Comparison of ENCODE assay signal across 8 mouse cellular contexts in genomic region chr2:168990061-168990753, GRCm38 (mm10). TPM values are rescaled to one million over a fixed set of nuclear protein-coding genes. Genes with fewer than 3 reads are reported as not detected.
DNase-seq lines count a peak whose midpoint lies in the region; ATAC-seq and TF ChIP-seq lines count a peak whose summit lies in the region.

No protein-coding gene starts in this region.

- no peak overlapping the region for H3K27ac ChIP-seq in layer of hippocampus, adult 2 months
- 0 out of 2 replicates have a peak overlapping the region, but pooled peaks have one; percentile 2 for H3K27ac ChIP-seq in forebrain, embryonic 13.5 days
- peak overlapping the region; percentile 47 for H3K27ac ChIP-seq in midbrain, embryonic 15.5 days

- peaks cover 5% of the 10 kb centered on the region for H3K4me1 ChIP-seq in forebrain, embryonic 13.5 days
- H3K4me1 ChIP-seq in midbrain, embryonic 15.5 days = peaks cover 10% of the 10 kb centered on the region

- no peaks in the 10 kb centered on the region for H3K36me3 ChIP-seq in forebrain, embryonic 13.5 days (ENCODE audit: poor library complexity, severe bottlenecking)
- H3K36me3 ChIP-seq in midbrain, embryonic 15.5 days (replicated peaks) = no peaks in the 10 kb centered on the region

- H3K9me3 ChIP-seq in forebrain, embryonic 13.5 days (replicated peaks) = no peaks in the 10 kb centered on the region
- no peaks in the 10 kb centered on the region for H3K9me3 ChIP-seq in midbrain, embryonic 15.5 days

- TF ChIP-seq CTCF in layer of hippocampus, adult 2 months (conservative IDR thresholded peaks at IDR 0.05) = peak; percentile 87

- H3K4me3 ChIP-seq in layer of hippocampus, adult 2 months = no peak overlapping the region
- H3K4me3 ChIP-seq in forebrain, embryonic 13.5 days = no peak overlapping the region
- H3K4me3 ChIP-seq in midbrain, embryonic 15.5 days = no peak overlapping the region

- H3K9ac ChIP-seq in forebrain, embryonic 13.5 days = no peak overlapping the region
- H3K9ac ChIP-seq in midbrain, embryonic 15.5 days = no peak overlapping the region

- ATAC-seq in forebrain, embryonic 13.5 days = no peak
- ATAC-seq in midbrain, embryonic 15.5 days (replicated peaks) = no peak

- H3K4me2 ChIP-seq in forebrain, embryonic 13.5 days = no peak overlapping the region
- H3K4me2 ChIP-seq in midbrain, embryonic 15.5 days = no peak overlapping the region

- peak; percentile 23 to 24 for DNase-seq in layer of hippocampus, adult 2 months (ENCODE audit: low spot score in 2 of 2)
- no peak for DNase-seq in layer of hippocampus, postnatal 36 days
- peak; percentile 29 for DNase-seq in Muller cell, postnatal 12 days (ENCODE audit: inconsistent ontology term)
- no peak for DNase-seq in spleen, adult 12 weeks (ENCODE audit: low spot score)
- no peak for DNase-seq in urinary bladder, postnatal 4 days (ENCODE audit: low spot score in 2 of 2)
- no peak for DNase-seq in frontal cortex, postnatal 10 days (ENCODE audit: low spot score in 2 of 2)

- H3K27me3 ChIP-seq in forebrain, embryonic 13.5 days = no peaks in the 10 kb centered on the region
- no peaks in the 10 kb centered on the region for H3K27me3 ChIP-seq in midbrain, embryonic 15.5 days (replicated peaks)

- 53% methylated on average over 13 of the region's 13 CpGs for WGBS in forebrain, embryonic 13.5 days
- WGBS in midbrain, embryonic 15.5 days = 52% methylated on average over 13 of the region's 13 CpGs

RNA-seq across cellular contexts. Expression of gene Zfp64, which starts 34.8 kb away (rescaled TPM):
- 10 to 100 TPM; 17.0 to 17.6 TPM for total RNA-seq in layer of hippocampus, adult 2 months (2021)
- total RNA-seq in layer of hippocampus, postnatal 36 days (2021) = 10 to 100 TPM; 15.8 to 16.0 TPM
- 28.9 and 30.5 TPM in 2 replicates for polyA plus RNA-seq in forebrain, embryonic 13.5 days (2015; fragmentation: Nextera tagmentation; extraction: Ambion mirVana)
- 44.5 and 46.9 TPM in 2 replicates for polyA plus RNA-seq in midbrain, embryonic 15.5 days (2015; fragmentation: Nextera tagmentation; extraction: Ambion mirVana)

Comparison
In these comparisons a context has a peak if more than half of its experiments do, and no peak if none do; other contexts are left out.
1. DNase-seq: peak in layer of hippocampus, adult 2 months (2 of 2) and Muller cell, postnatal 12 days (single experiment); none in layer of hippocampus, postnatal 36 days (0 of 2), spleen, adult 12 weeks (single experiment), urinary bladder, postnatal 4 days (0 of 2) and frontal cortex, postnatal 10 days (0 of 2).